Mouse (Mus musculus) neural tube, embryonic 14.5 days (tissue): ENCODE measurements around the gene Vipr1. TPM values are rescaled to one million over a fixed set of nuclear protein-coding genes. Genes with fewer than 3 reads are reported as not detected.

ENCODE experiments used
- ATAC-seq: fragments of 200-750 bp; cut with Nextera tagmentation; 2 replicates; pipeline ENCODE4 v1.8.0; 2017; ENCODE audit warnings: low read depth, mild to moderate bottlenecking, moderate TSS enrichment, moderate library complexity
- H3K27ac ChIP-seq: fragments of 300-500 bp; sonication (generic); 2 replicates; pipeline ENCODE4 v1.5.1; 2014; ENCODE audit warnings: low read depth, mild to moderate bottlenecking, control low read depth, low read length, moderate library complexity, mixed read lengths
- H3K27me3 ChIP-seq: fragments of 300-500 bp; sonication (generic); 2 replicates; pipeline ENCODE4 v1.6.1; 2014; ENCODE audit warnings: low read length; ENCODE audit not compliant: control insufficient read depth, insufficient read depth
- H3K36me3 ChIP-seq: fragments of 300-500 bp; sonication (generic); 2 replicates; pipeline ENCODE4 v1.6.1; 2014; ENCODE audit warnings: low read length, mixed read lengths; ENCODE audit not compliant: control insufficient read depth, insufficient read depth
- H3K4me1 ChIP-seq: fragments of 300-500 bp; sonication (generic); 2 replicates; pipeline ENCODE4 v1.6.1; 2014; ENCODE audit warnings: low read length; ENCODE audit not compliant: control insufficient read depth, insufficient read depth
- H3K4me2 ChIP-seq: fragments of 300-500 bp; sonication (generic); 2 replicates; pipeline ENCODE4 v1.6.1; 2014; ENCODE audit warnings: mild to moderate bottlenecking, low read depth, low read length, control low read depth
- H3K4me3 ChIP-seq: fragments of 300-500 bp; sonication (generic); 2 replicates; pipeline ENCODE4 v1.5.1; 2014; ENCODE audit warnings: low read depth, low read length, control low read depth, mixed read lengths
- H3K9ac ChIP-seq: fragments of 300-500 bp; sonication (generic); replicated peaks from 2 replicates; pipeline ENCODE4 v1.6.1; 2014; ENCODE audit warnings: low read depth, mild to moderate bottlenecking, control low read depth, low read length, mixed read lengths
- H3K9me3 ChIP-seq: fragments of 300-500 bp; sonication (generic); 2 replicates; pipeline ENCODE4 v1.6.1; 2016; ENCODE audit warnings: low read length; ENCODE audit not compliant: control insufficient read depth
- WGBS: fragments of 180-500 bp; shearing (Covaris S2); extraction: QIAGEN DNeasy Blood & Tissue Kit; methylation state at CpG from one replicate; pipeline ENCODE4 v1.1.7; 2014; 5-methylcytosine and 5-hydroxymethylcytosine counted together
- polyA plus RNA-seq: library from polyadenylated mRNA; unstranded; fragments of >200 nt; fragmentation: Nextera tagmentation; extraction: Ambion mirVana; gene quantifications from 2 replicates; pipeline ENCODE4 v1.2.1, GENCODE M21; 2014

The Vipr1 gene
- polyA plus RNA-seq, 1 experiment from 2014 or later, result 0.20 TPM

DNA sequence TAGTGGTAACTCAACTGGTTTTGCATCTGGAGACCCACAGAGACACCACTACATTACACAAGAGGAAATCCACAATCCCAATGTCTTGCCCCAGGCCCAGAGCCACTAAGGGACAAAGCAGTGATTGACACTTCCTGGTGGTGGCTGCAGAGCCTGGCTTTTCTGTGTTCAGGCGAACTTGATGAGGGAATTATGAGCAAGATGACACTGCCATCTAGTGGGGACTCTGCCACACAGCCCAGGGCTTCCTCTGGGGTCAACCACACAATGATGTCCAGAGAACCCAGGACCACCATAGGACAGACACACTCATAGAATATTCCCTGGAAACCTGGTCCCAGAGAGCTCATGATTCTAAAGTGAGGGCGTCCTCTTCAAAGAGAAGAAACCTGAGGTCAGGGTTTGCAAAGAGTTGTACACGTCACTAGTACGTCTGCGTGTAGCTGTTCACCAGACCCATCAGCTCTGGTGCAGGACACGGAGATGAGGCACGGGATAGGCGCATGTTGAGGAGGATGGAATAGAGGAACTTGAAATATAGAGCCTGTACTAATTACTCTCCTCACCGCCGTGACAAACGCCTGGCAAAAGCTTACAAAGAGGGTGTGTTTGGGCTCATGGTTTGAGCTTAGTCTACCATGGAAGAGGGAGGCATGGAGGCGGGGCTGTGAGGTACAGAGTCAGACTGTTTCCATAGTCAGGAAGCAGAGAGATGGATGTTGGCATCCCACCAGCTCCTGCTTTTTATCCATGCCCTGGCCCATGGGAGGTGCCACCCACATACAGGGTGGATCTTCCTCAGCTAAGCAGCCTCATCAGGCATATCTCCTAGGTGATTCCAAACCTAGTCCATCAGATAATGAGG lies 36.9 kb upstream of the Vipr1 start:
- Histone ChIP-seq H3K27me3 (no peaks in the 10 kb centered on the region), H3K4me1 (no peaks in the 10 kb centered on the region), H3K4me2 (no peak overlapping the region), H3K36me3 (no peaks in the 10 kb centered on the region), H3K9ac (no peak overlapping the region), H3K27ac (no peak overlapping the region), H3K4me3 (no peak overlapping the region), H3K9me3 (no peaks in the 10 kb centered on the region)
- 59% methylated on average over 12 of the region's 12 CpGs for WGBS
- peak; percentile 78 for ATAC-seq

DNA sequence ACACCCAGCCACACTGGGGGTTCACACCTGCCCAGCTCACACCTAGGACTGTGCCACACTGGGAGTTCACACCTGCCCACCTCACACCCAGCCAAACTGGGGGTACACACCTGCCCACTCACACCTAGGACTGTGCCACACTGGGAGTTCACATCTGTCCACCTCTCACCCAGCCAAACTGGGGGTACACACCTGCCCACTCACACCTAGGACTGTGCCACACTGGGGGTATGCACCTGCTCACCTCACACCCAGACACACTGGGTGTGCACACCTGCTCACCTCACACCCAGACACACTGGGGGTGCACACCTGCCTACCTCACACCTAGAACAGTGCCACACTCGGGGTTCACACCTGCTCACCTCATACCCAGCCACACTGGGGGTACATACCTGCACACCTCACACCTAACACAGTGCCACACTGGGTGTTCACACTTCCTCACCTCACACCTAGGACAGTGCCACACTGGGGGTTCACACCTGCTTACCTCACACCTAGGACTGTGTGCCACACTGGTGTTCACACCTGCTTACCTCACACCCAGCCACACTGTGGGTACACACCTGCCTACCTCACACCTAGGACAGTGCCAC lies 35.9 kb upstream of the Vipr1 start:
- no peak overlapping the region for H3K4me3 ChIP-seq
- no peak overlapping the region for H3K9ac ChIP-seq
- no peaks in the 10 kb centered on the region for H3K36me3 ChIP-seq
- no peaks in the 10 kb centered on the region for H3K9me3 ChIP-seq
- no peak overlapping the region for H3K27ac ChIP-seq
- H3K4me1 ChIP-seq, result no peaks in the 10 kb centered on the region
- H3K27me3 ChIP-seq, result no peaks in the 10 kb centered on the region
- 63% methylated on average over 1 of the region's 1 CpGs for WGBS
- no peak for ATAC-seq
- no peak overlapping the region for H3K4me2 ChIP-seq

DNA sequence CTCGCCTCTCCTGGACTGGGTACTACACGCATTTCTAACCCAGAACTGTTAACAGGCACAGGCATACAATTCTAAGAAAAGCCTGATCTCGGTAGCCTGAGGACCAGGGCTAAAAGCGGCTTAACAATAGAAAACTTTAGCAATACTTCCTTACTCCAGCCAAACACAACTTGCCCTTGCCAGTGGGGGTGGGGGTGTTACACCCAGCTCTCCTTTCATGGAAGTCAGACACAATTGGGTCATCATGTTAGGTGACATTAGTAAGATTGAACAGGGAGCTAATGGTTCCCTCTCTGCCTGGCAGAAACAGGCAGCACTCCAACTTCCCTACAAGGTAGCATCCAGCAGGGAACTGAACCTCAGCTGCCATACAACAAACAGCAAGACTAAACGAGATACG lies 33.1 kb upstream of the Vipr1 start:
- no peaks in the 10 kb centered on the region for H3K9me3 ChIP-seq
- no peak overlapping the region for H3K27ac ChIP-seq
- H3K4me2 ChIP-seq, result no peak overlapping the region
- H3K4me1 ChIP-seq, result no peaks in the 10 kb centered on the region
- H3K27me3 ChIP-seq, result no peaks in the 10 kb centered on the region
- no peak for ATAC-seq
- H3K36me3 ChIP-seq, result no peaks in the 10 kb centered on the region
- 77% methylated on average over 6 of the region's 6 CpGs for WGBS
- H3K4me3 ChIP-seq, result no peak overlapping the region
- no peak overlapping the region for H3K9ac ChIP-seq

DNA sequence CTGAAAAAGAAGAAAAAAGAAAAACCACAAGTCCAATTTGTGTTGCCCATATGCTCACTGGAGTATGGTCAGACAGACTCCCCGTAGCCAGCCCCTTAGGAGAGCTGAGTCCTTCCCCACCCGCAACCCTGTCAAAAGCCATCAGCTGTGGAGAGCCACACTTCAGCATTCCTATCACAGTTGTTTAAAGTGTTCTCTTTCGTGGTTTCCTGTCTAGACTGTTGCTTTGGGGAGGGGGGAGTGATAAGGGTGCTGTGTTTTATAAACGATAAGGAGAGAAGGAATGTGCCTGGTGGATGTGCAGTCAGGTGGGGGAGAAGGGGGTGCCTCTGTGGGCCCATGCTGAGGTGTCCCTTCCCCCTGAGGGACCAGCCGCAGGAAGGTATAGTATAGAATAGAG lies 29.3 kb upstream of the Vipr1 start:
- Histone ChIP-seq H3K36me3 (no peaks in the 10 kb centered on the region), H3K4me2 (no peak overlapping the region), H3K27ac (no peak overlapping the region), H3K4me3 (no peak overlapping the region), H3K9ac (no peak overlapping the region), H3K27me3 (no peaks in the 10 kb centered on the region), H3K9me3 (no peaks in the 10 kb centered on the region), H3K4me1 (no peaks in the 10 kb centered on the region)
- no peak for ATAC-seq
- WGBS, result 74% methylated on average over 5 of the region's 5 CpGs

DNA sequence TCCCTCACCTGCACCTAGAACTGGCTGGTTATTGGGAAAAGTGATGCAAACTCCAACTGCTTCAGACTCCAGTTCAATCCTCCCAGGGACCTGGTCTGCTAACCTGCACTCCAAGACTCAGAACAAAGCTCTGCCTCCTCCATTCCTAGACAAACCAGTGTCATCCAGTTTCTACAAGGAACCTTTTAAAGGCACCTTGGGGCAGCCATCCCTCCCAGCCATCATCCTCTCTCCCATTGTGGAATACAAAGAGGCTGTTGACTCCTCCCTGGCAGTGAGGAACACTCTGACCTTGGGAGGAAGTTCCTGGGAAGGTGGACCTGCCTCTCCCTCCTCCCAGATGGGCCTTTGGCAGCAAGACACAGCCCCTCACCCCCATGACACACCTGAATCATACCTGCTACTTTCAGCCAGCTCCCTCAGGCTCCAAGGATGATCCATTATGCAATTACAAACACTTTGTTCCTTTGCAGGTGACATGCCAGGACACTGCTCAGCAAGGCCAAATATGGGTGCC lies 28.2 kb upstream of the Vipr1 start:
- H3K9ac ChIP-seq, result no peak overlapping the region
- ATAC-seq, result no peak
- no peak overlapping the region for H3K4me2 ChIP-seq
- no peak overlapping the region for H3K4me3 ChIP-seq
- H3K9me3 ChIP-seq, result no peaks in the 10 kb centered on the region
- H3K36me3 ChIP-seq, result no peaks in the 10 kb centered on the region
- no peaks in the 10 kb centered on the region for H3K4me1 ChIP-seq
- no peak overlapping the region for H3K27ac ChIP-seq
- H3K27me3 ChIP-seq, result no peaks in the 10 kb centered on the region

DNA sequence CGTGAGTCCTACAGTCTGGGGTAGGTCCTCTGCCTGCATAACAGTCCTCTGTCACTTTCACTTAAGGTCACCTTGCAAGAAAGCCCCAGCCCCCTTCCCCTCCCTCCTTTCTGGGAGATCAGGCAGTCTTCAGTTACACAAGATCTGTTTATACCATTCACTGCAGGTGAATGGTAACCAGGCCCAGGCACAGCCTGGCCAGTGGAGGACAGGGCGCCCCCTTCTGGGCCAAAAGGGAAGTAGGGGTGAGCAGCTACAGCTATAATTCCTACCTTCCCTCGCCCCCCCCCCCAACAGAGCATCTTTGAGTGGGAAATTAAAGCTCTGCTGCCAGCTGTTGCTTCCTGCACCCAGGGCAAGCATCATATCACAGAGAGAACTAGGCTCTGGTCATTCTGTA lies 26.0 kb upstream of the Vipr1 start:
- no peaks in the 10 kb centered on the region for H3K9me3 ChIP-seq
- no peak overlapping the region for H3K4me2 ChIP-seq
- H3K27ac ChIP-seq, result no peak overlapping the region
- no peak overlapping the region for H3K4me3 ChIP-seq
- 54% methylated on average over 3 of the region's 3 CpGs for WGBS
- H3K4me1 ChIP-seq, result no peaks in the 10 kb centered on the region
- H3K9ac ChIP-seq, result no peak overlapping the region
- H3K27me3 ChIP-seq, result no peaks in the 10 kb centered on the region
- H3K36me3 ChIP-seq, result no peaks in the 10 kb centered on the region
- no peak for ATAC-seq

DNA sequence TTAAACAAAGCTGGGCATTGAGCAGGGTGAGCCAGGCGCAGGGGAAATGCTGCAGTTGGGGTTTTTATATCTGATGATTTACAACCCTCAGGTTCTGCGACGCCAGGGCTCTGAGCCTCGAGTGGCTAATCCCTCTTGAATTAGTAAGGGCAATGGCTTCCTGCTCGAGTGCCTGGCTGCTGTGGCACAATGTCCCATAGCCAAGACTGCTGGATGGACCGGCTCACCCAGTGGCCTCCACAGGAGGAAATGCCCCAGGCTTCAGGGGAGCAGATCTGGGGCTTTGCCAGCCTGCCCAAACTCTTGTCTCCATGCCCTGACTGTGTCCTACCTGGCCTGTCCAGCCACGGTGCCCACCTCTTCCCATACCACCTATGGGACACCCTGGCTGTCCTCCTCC lies 23.1 kb upstream of the Vipr1 start:
- no peak overlapping the region for H3K27ac ChIP-seq
- 30% methylated on average over 7 of the region's 7 CpGs for WGBS
- H3K9me3 ChIP-seq, result no peaks in the 10 kb centered on the region
- no peak overlapping the region for H3K9ac ChIP-seq
- no peak for ATAC-seq
- H3K4me1 ChIP-seq, result no peaks in the 10 kb centered on the region
- no peaks in the 10 kb centered on the region for H3K27me3 ChIP-seq
- H3K4me3 ChIP-seq, result no peak overlapping the region
- no peak overlapping the region for H3K4me2 ChIP-seq
- H3K36me3 ChIP-seq, result no peaks in the 10 kb centered on the region

DNA sequence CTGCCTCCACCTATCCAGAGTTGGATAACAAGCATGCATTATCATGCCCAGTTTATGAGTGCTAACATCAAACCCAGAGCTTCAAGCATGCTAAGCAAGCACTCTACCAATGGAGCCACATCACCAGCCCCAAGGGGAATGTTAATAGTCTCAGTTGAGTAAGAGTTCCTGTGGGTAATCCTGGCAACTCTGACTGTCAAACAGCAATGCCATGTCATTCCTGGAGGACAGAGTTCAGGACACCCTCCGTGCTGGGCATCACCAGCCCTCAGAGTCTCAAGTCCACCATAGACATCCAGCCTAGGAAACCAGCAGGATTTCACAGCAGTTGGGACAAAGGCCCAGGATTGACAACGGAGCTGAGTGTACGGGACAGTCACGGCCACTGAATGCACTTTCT lies 19.3 kb upstream of the Vipr1 start:
- H3K4me2 ChIP-seq, result no peak overlapping the region
- no peak for ATAC-seq
- no peak overlapping the region for H3K4me3 ChIP-seq
- no peaks in the 10 kb centered on the region for H3K27me3 ChIP-seq
- H3K4me1 ChIP-seq, result no peaks in the 10 kb centered on the region
- no peak overlapping the region for H3K27ac ChIP-seq
- 94% methylated on average over 4 of the region's 4 CpGs for WGBS
- no peaks in the 10 kb centered on the region for H3K36me3 ChIP-seq
- H3K9ac ChIP-seq, result no peak overlapping the region
- H3K9me3 ChIP-seq, result no peaks in the 10 kb centered on the region

DNA sequence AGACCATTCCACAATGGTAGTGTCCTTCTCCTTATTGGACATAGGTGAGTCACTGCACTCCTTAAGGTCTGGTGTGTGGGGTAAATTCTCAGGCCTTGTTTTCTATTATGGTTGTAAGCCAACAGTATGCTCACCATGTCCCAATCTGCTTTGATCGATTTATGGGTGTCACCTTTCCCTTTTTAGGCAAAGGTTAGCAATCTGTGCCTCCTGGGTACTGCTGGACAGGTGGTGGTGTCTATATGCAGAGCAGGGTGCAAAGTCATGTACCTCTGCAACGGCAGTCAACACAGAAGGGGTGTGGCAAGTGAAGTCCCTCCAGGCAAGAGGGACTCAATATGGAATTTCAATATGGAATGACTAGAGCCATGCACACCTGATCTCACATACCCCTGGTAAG lies 17.6 kb upstream of the Vipr1 start:
- no peaks in the 10 kb centered on the region for H3K36me3 ChIP-seq
- H3K27me3 ChIP-seq, result no peaks in the 10 kb centered on the region
- ATAC-seq, result no peak
- H3K27ac ChIP-seq, result no peak overlapping the region
- no peak overlapping the region for H3K4me2 ChIP-seq
- no peak overlapping the region for H3K9ac ChIP-seq
- H3K4me3 ChIP-seq, result no peak overlapping the region
- H3K9me3 ChIP-seq, result no peaks in the 10 kb centered on the region
- H3K4me1 ChIP-seq, result no peaks in the 10 kb centered on the region
- 82% methylated on average over 2 of the region's 2 CpGs for WGBS
